Mouse (Mus musculus): ENCODE measurements around the gene Cyp2c66.
"Not testable (repeated sequence)": the region's sequence is repeated elsewhere in the genome, so short reads cannot be mapped to it uniquely, and the experiment has no call there.

Gene Cyp2c66

GRCm38 (mm10) chr19:39113644-39114043 is at the start of gene Cyp2c66:
Gene Cyp2c66 (plus strand): TSS chr19:39113898.
- no peak for DNase-seq (ENCODE audit: low spot score in 2 of 2)

- not testable (repeated sequence) for DNase-seq (ENCODE audit: low spot score in 2 of 2)
Measured at GRCm38 (mm10) chr19:39098779-39099178, 14.9 kb upstream of the Cyp2c66 start.

- DNase-seq (ENCODE audit: low spot score in 2 of 2): not testable (repeated sequence)
Measured at GRCm38 (mm10) chr19:39156836-39157235, 43.1 kb downstream of the Cyp2c66 start.
